Mouse (Mus musculus) hindbrain, embryonic 16.5 days (tissue): ENCODE results near the gene Rnf11. TPM values are rescaled to one million over a fixed set of nuclear protein-coding genes. Genes with fewer than 3 reads are reported as not detected.

Experiments
- ATAC-seq: fragments of 200-750 bp; cut with Nextera tagmentation; 2 replicates; pipeline ENCODE4 v1.8.0; 2017; ENCODE audit warnings: moderate TSS enrichment, moderate library complexity
- H3K27ac ChIP-seq: fragments of 300-500 bp; sonication (generic); 2 replicates; pipeline ENCODE4 v1.5.1; 2014; ENCODE audit warnings: low read depth, mild to moderate bottlenecking, control low read depth, low read length, moderate library complexity
- H3K27me3 ChIP-seq: fragments of 300-500 bp; sonication (generic); replicated peaks from 2 replicates; pipeline ENCODE4 v1.6.1; 2014; ENCODE audit warnings: low read length; ENCODE audit not compliant: control insufficient read depth, insufficient read depth
- H3K36me3 ChIP-seq: fragments of 300-500 bp; sonication (generic); 2 replicates; pipeline ENCODE4 v1.6.1; 2014; ENCODE audit warnings: mild to moderate bottlenecking, low read length, moderate library complexity, mixed read lengths; ENCODE audit not compliant: control insufficient read depth, insufficient read depth
- H3K4me1 ChIP-seq: fragments of 300-500 bp; sonication (generic); 2 replicates; pipeline ENCODE4 v1.6.1; 2014; ENCODE audit warnings: low read depth, low read length; ENCODE audit not compliant: control insufficient read depth, insufficient read depth
- H3K4me2 ChIP-seq: fragments of 300-500 bp; sonication (generic); 2 replicates; pipeline ENCODE4 v1.6.1; 2014; ENCODE audit warnings: mild to moderate bottlenecking, low read length, control low read depth, moderate library complexity
- H3K4me3 ChIP-seq: fragments of 300-500 bp; sonication (generic); 2 replicates; pipeline ENCODE4 v1.5.1; 2014; ENCODE audit warnings: mild to moderate bottlenecking, low read length, control low read depth, moderate library complexity
- H3K9ac ChIP-seq: fragments of 300-500 bp; sonication (generic); 2 replicates; pipeline ENCODE4 v1.6.1; 2014; ENCODE audit warnings: low read depth, mild to moderate bottlenecking, control low read depth, low read length, moderate library complexity
- H3K9me3 ChIP-seq: fragments of 300-500 bp; sonication (generic); 2 replicates; pipeline ENCODE4 v1.6.1; 2014; ENCODE audit warnings: mild to moderate bottlenecking, low read length, moderate library complexity; ENCODE audit not compliant: control insufficient read depth
- WGBS: fragments of 180-500 bp; shearing (Covaris S2); extraction: QIAGEN DNeasy Blood & Tissue Kit; methylation state at CpG from one replicate; pipeline ENCODE4 v1.1.7; 2014; 5-methylcytosine and 5-hydroxymethylcytosine counted together
- polyA plus RNA-seq: library from polyadenylated mRNA; unstranded; fragments of >200 nt; fragmentation: Nextera tagmentation; extraction: Ambion mirVana; gene quantifications from 2 replicates; pipeline ENCODE4 v1.2.1, GENCODE M21; 2015

The Rnf11 gene
- 58.8 and 60.3 TPM in 2 replicates for polyA plus RNA-seq

- no peak for ATAC-seq
- WGBS: 87% methylated on average over 3 of the region's 3 CpGs
- Histone ChIP-seq H3K4me3 (no peak within 1 kb of the TSS), H3K27me3 (no peaks in the 10 kb centered on the region), H3K4me1 (no peaks in the 10 kb centered on the region), H3K36me3 (no peaks in the 10 kb centered on the region), H3K9ac (no peak within 1 kb of the TSS), H3K4me2 (no peak within 1 kb of the TSS), H3K27ac (no peak within 1 kb of the TSS), H3K9me3 (0 out of 2 replicates have a peak, but pooled peaks cover under 1% of the 10 kb centered on the region)
These were observed at the start of gene Rnf11 for GRCm38 (mm10) chr4:109484621-109485020. TSS of gene Rnf11 (minus strand) at chr4:109484728.

GRCm38 (mm10) chr4:109531111-109531510, 46.6 kb upstream of the Rnf11 start, which contains the start of gene 4930522H14Rik:
TSS of gene 4930522H14Rik (minus strand) at chr4:109531297.
- H3K9ac ChIP-seq: no peak within 1 kb of the TSS
- no peak within 1 kb of the TSS for H3K27ac ChIP-seq
- H3K27me3 ChIP-seq: no peaks in the 10 kb centered on the region
- no peak within 1 kb of the TSS for H3K4me2 ChIP-seq
- H3K9me3 ChIP-seq: no peaks in the 10 kb centered on the region
- no peak within 1 kb of the TSS for H3K4me3 ChIP-seq
- no peaks in the 10 kb centered on the region for H3K36me3 ChIP-seq
- H3K4me1 ChIP-seq: no peaks in the 10 kb centered on the region
- ATAC-seq: no peak
- WGBS: 99% methylated on average over 2 of the region's 2 CpGs

- Histone ChIP-seq H3K27ac (no peak overlapping the region), H3K36me3 (no peaks in the 10 kb centered on the region), H3K4me2 (no peak overlapping the region), H3K27me3 (no peaks in the 10 kb centered on the region), H3K4me1 (no peaks in the 10 kb centered on the region), H3K9ac (no peak overlapping the region), H3K9me3 (no peaks in the 10 kb centered on the region), H3K4me3 (no peak overlapping the region)
- 33% methylated on average over 15 of the region's 15 CpGs for WGBS
- ATAC-seq: no peak
These were observed 45.8 kb upstream of the Rnf11 start for GRCm38 (mm10) chr4:109530245-109530816.

DNA sequence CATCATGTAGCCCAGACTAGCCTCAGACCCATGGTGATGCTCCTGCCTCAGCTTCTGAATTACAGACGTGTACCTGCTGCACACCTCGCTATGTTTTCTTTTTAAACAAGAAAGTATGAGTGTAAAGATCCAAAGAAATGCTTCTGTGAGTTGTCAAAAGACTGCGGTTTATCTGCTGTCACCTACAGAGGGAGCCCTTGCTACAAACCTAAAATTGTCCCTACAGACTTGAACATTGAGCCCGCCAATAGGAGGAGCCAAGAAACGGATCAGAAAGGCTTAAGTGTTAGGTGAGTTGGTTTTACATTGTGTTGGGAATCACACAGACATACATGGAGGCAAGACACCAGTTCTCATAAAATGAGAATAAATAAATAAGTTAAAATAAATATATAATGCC, 20.4 kb upstream of the Rnf11 start:
- Histone ChIP-seq H3K9me3 (no peaks in the 10 kb centered on the region), H3K4me3 (no peak overlapping the region), H3K9ac (no peak overlapping the region), H3K36me3 (no peaks in the 10 kb centered on the region), H3K4me2 (no peak overlapping the region), H3K27me3 (no peaks in the 10 kb centered on the region), H3K4me1 (no peaks in the 10 kb centered on the region), H3K27ac (no peak overlapping the region)
- WGBS: 2% methylated on average over 5 of the region's 5 CpGs
- ATAC-seq: no peak

DNA sequence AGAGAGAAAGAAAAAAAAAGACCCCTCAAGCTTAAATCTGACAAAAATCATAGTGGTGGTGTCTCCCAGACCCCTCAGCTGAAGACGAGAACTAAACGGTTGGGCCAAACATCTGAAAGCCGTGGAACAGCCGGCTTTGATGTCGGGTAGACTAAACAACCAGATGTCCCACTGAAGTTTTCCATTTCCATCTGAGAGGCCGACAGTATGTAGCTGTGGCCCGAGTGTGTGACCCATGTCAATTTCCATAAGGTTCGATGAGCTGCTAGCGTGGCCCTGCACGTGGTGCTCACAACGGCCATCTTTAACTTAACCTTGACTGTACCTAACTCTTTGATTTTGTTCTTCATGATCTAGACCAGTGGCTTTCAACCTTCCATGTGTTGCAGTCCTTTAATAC, 13.9 kb upstream of the Rnf11 start:
- Histone ChIP-seq H3K4me1 (no peaks in the 10 kb centered on the region), H3K4me2 (no peak overlapping the region), H3K9ac (no peak overlapping the region), H3K27ac (no peak overlapping the region), H3K9me3 (no peaks in the 10 kb centered on the region), H3K27me3 (no peaks in the 10 kb centered on the region), H3K4me3 (no peak overlapping the region), H3K36me3 (no peaks in the 10 kb centered on the region)
- ATAC-seq: no peak
- 80% methylated on average over 11 of the region's 11 CpGs for WGBS

DNA sequence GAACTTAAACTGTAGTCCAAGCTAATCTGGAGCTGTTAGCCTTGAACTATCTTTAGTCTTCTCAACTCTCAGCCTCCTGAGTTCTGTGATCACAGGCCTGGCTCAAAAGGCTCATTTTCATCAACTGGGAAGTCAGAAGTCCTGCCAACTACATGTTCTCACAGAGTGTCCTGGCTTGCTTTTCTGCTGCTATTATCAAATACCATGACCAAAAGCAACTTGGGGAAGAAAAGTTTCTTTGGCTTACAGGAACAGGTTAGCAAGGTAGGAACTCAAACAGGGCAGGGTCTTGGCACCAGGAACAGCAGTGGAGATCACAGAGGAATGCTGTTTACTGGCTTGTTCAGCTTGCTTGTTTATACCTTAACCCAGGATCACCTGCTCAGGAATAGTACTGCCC, 9.1 kb upstream of the Rnf11 start:
- Histone ChIP-seq H3K4me2 (no peak overlapping the region), H3K9me3 (0 out of 2 replicates have a peak, but pooled peaks cover 4% of the 10 kb centered on the region), H3K4me3 (no peak overlapping the region), H3K27me3 (no peaks in the 10 kb centered on the region), H3K4me1 (no peaks in the 10 kb centered on the region), H3K9ac (no peak overlapping the region), H3K36me3 (no peaks in the 10 kb centered on the region), H3K27ac (no peak overlapping the region)
- ATAC-seq: no peak

DNA sequence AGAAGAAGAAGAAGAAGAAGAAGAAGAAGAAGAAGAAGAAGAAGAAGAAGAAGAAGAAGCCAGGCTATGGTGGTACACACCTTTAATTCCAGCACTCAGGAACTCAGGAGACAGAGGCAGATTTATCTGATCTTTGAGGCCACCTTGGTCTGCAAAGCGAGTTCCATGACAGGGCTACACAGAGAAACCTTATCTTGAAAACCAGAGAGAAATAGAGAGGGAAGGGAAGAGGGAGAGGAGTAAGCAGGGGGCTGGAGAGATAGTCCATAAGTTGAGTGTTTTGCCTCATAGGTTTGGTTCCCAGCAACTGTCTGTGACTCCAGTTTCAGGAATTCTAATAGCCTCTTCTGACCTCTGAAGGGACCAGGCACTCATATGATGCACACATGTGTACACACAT, 4.3 kb upstream of the Rnf11 start:
- no peak overlapping the region for H3K4me3 ChIP-seq
- H3K36me3 ChIP-seq: no peaks in the 10 kb centered on the region
- no peak overlapping the region for H3K4me2 ChIP-seq
- H3K9ac ChIP-seq: no peak overlapping the region
- ATAC-seq: no peak
- H3K4me1 ChIP-seq: no peaks in the 10 kb centered on the region
- H3K27me3 ChIP-seq: no peaks in the 10 kb centered on the region
- 0 out of 2 replicates have a peak, but pooled peaks cover 4% of the 10 kb centered on the region for H3K9me3 ChIP-seq
- 68% methylated on average over 1 of the region's 1 CpGs for WGBS
- H3K27ac ChIP-seq: no peak overlapping the region

DNA sequence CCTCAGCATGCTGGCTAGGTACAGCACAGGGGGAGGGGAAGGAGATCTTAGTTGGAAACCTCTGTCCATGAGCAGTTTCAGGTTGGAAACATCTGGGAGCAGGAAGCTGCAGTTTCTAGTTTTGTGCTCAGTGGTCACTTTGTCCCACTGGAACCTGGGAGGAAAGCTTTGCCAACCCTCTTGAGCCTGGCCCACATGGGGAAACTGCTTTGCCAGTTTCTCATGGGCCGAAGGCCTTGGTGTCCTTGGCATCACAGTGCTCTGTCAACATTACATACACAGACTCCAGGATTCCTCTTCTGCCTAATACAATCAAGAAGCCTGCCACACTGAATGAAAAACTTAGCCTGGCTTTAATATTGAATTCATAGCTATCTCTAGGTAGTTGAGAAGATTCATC, 1.8 kb downstream of the Rnf11 start:
- 100% methylated on average over 1 of the region's 1 CpGs for WGBS
- ATAC-seq: no peak
- Histone ChIP-seq H3K9me3 (no peaks in the 10 kb centered on the region), H3K27ac (no peak overlapping the region), H3K36me3 (no peaks in the 10 kb centered on the region), H3K27me3 (no peaks in the 10 kb centered on the region), H3K9ac (no peak overlapping the region), H3K4me3 (no peak overlapping the region), H3K4me1 (no peaks in the 10 kb centered on the region), H3K4me2 (no peak overlapping the region)

DNA sequence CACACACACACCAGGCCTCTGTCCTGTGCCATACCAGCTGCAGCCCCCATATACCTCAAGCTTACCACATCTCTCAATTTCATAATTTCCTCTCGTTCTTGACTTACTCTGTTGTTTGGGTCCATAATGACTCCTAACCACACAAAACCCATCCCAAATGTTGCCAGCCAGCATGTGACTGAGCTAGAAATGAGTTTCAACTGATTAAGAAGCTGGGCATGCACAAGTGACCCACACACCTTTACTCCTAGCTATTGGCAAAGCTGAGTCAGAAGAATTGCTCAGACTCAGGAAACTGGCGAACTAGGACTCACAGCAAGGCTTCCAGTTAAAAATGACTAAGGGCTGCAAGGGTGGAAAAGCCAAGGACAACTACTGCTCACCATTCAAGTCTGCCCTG, 3.1 kb downstream of the Rnf11 start:
- Histone ChIP-seq H3K27ac (no peak overlapping the region), H3K4me3 (no peak overlapping the region), H3K9ac (no peak overlapping the region), H3K4me2 (no peak overlapping the region), H3K9me3 (no peaks in the 10 kb centered on the region), H3K36me3 (no peaks in the 10 kb centered on the region), H3K27me3 (no peaks in the 10 kb centered on the region), H3K4me1 (no peaks in the 10 kb centered on the region)
- ATAC-seq: no peak
- WGBS: 82% methylated on average over 2 of the region's 2 CpGs

- H3K4me1 ChIP-seq: peaks cover 7% of the 10 kb centered on the region
- H3K27ac ChIP-seq: no peak overlapping the region
- no peak overlapping the region for H3K4me2 ChIP-seq
- 93% methylated on average over 3 of the region's 3 CpGs for WGBS
- H3K36me3 ChIP-seq: no peaks in the 10 kb centered on the region
- H3K4me3 ChIP-seq: no peak overlapping the region
- ATAC-seq: no peak
- no peaks in the 10 kb centered on the region for H3K27me3 ChIP-seq
- H3K9ac ChIP-seq: no peak overlapping the region
- no peaks in the 10 kb centered on the region for H3K9me3 ChIP-seq
These were observed 7.1 kb downstream of the Rnf11 start for GRCm38 (mm10) chr4:109477454-109477853.
